Mouse (Mus musculus): Measurements from ENCODE around the gene Mapk12. TPM values are rescaled to one million over a fixed set of nuclear protein-coding genes. Genes with fewer than 3 reads are reported as not detected.

Gene Mapk12
- polyA plus RNA-seq, 1 experiment = 2.4 TPM

GRCm38 (mm10) chr15:89088607-89089247 is 51.8 kb downstream of the Mapk12 start, which contains the start of gene Selenoo:
Gene Selenoo (plus strand): TSS chr15:89089084.
- Histone ChIP-seq H3K27ac (ENCODE audit: insufficient read depth, low read depth, low read length) (peak within 1 kb of the TSS; percentile 75), H3K4me3 (ENCODE audit: low read depth, low read length) (peak within 1 kb of the TSS; percentile 89), H3K36me3 (ENCODE audit: control insufficient read depth, insufficient read depth, low read length) (peaks cover 40% of the 10 kb centered on the region), H3K4me1 (ENCODE audit: control insufficient read depth, insufficient read depth, insufficient read length, low read length) (peaks cover 2% of the 10 kb centered on the region; the same call in 1 of the 2 replicates), H3K27me3 (ENCODE audit: control insufficient read depth, insufficient read depth, low read length) (no peaks in the 10 kb centered on the region)
- TF ChIP-seq CTCF (IDR thresholded peaks at IDR 0.05; ENCODE audit: extremely low read depth, insufficient read length, insufficient replicate concordance, low read depth, low read length) (no peak), POLR2A (IDR thresholded peaks at IDR 0.05; ENCODE audit: low read depth, low read length) (peak; percentile 72)
- WGBS = under 1% methylated on average over 38 of the region's 38 CpGs

GRCm38 (mm10) chr15:89084826-89085225 is 55.7 kb downstream of the Mapk12 start:
- WGBS = 88% methylated on average over 2 of the region's 2 CpGs
- no peak overlapping the region for H3K4me3 ChIP-seq (ENCODE audit: low read depth, low read length)
- H3K27me3 ChIP-seq (ENCODE audit: control insufficient read depth, insufficient read depth, low read length) = no peaks in the 10 kb centered on the region
- TF ChIP-seq CTCF (IDR thresholded peaks at IDR 0.05; ENCODE audit: extremely low read depth, insufficient read length, insufficient replicate concordance, low read depth, low read length) (no peak), POLR2A (IDR thresholded peaks at IDR 0.05; ENCODE audit: low read depth, low read length) (no peak)
- no peaks in the 10 kb centered on the region; the same call in 1 of the 2 replicates for H3K4me1 ChIP-seq (ENCODE audit: control insufficient read depth, insufficient read depth, insufficient read length, low read length)
- peaks cover 52% of the 10 kb centered on the region for H3K36me3 ChIP-seq (ENCODE audit: control insufficient read depth, insufficient read depth, low read length)
- no peak overlapping the region for H3K27ac ChIP-seq (ENCODE audit: insufficient read depth, low read depth, low read length)

- H3K36me3 ChIP-seq (ENCODE audit: control insufficient read depth, insufficient read depth, low read length) = peaks cover 56% of the 10 kb centered on the region
- H3K4me1 ChIP-seq (ENCODE audit: control insufficient read depth, insufficient read depth, insufficient read length, low read length) = peaks cover under 1% of the 10 kb centered on the region; the same call in 1 of the 2 replicates
- H3K27ac ChIP-seq (ENCODE audit: insufficient read depth, low read depth, low read length) = no peak overlapping the region
- no peak overlapping the region for H3K4me3 ChIP-seq (ENCODE audit: low read depth, low read length)
- no peak for TF ChIP-seq CTCF (IDR thresholded peaks at IDR 0.05; ENCODE audit: extremely low read depth, insufficient read length, insufficient replicate concordance, low read depth, low read length)
- no peak for TF ChIP-seq POLR2A (IDR thresholded peaks at IDR 0.05; ENCODE audit: low read depth, low read length)
- H3K27me3 ChIP-seq (ENCODE audit: control insufficient read depth, insufficient read depth, low read length) = no peaks in the 10 kb centered on the region
- WGBS = 95% methylated on average over 1 of the region's 1 CpGs
Observed at GRCm38 (mm10) chr15:89083906-89084305, 56.6 kb downstream of the Mapk12 start.

Other genes with a start within 250 kb of the Mapk12 start
- not detected in 2 replicates for gene Ttll8, start 186.3 kb downstream of the Mapk12 start, polyA plus RNA-seq (2012; rRNA removed)
- gene Mlc1, start 161.7 kb downstream of the Mapk12 start, polyA plus RNA-seq (2012; rRNA removed) = 0.05 and 0.08 TPM in 2 replicates
- not detected in 2 replicates for gene Mov10l1, start 157.8 kb downstream of the Mapk12 start, polyA plus RNA-seq (2012; rRNA removed)
- 0.30 and 0.32 TPM in 2 replicates for gene Panx2, start 81.0 kb downstream of the Mapk12 start, polyA plus RNA-seq (2012; rRNA removed)
- gene Trabd, start 65.6 kb downstream of the Mapk12 start, polyA plus RNA-seq (2012; rRNA removed) = 81.6 and 90.9 TPM in 2 replicates
- 29.0 and 45.8 TPM in 2 replicates for gene Selenoo, start 51.6 kb downstream of the Mapk12 start, polyA plus RNA-seq (2012; rRNA removed)
- gene Tubgcp6, start 17.6 kb downstream of the Mapk12 start, polyA plus RNA-seq (2012; rRNA removed) = 21.6 and 29.0 TPM in 2 replicates
- 13.2 and 19.0 TPM in 2 replicates for gene Hdac10, start 12.0 kb downstream of the Mapk12 start, polyA plus RNA-seq (2012; rRNA removed)
- gene Mapk11, start 8.9 kb upstream of the Mapk12 start, polyA plus RNA-seq (2012; rRNA removed) = 2.3 and 3.2 TPM in 2 replicates
- gene Plxnb2, start 40.1 kb upstream of the Mapk12 start, polyA plus RNA-seq (2012; rRNA removed) = 213 and 376 TPM in 2 replicates
- 7.1 and 10.6 TPM in 2 replicates for gene Dennd6b, start 55.8 kb upstream of the Mapk12 start, polyA plus RNA-seq (2012; rRNA removed)
- gene Ppp6r2, start 70.8 kb upstream of the Mapk12 start, polyA plus RNA-seq (2012; rRNA removed) = 73.9 and 252 TPM in 2 replicates
- 123 and 189 TPM in 2 replicates for gene Sbf1, start 174.6 kb upstream of the Mapk12 start, polyA plus RNA-seq (2012; rRNA removed)
- gene Adm2, start 182.0 kb upstream of the Mapk12 start, polyA plus RNA-seq (2012; rRNA removed) = 0.98 and 5.4 TPM in 2 replicates
- gene Miox, start 193.7 kb upstream of the Mapk12 start, polyA plus RNA-seq (2012; rRNA removed) = 0.10 and 0.43 TPM in 2 replicates
- 22.8 and 33.3 TPM in 2 replicates for gene Lmf2, start 215.0 kb upstream of the Mapk12 start, polyA plus RNA-seq (2012; rRNA removed)
- 56.8 and 149 TPM in 2 replicates for gene Ncaph2, start 215.0 kb upstream of the Mapk12 start, polyA plus RNA-seq (2012; rRNA removed)
- 239 and 317 TPM in 2 replicates for gene Sco2, start 233.1 kb upstream of the Mapk12 start, polyA plus RNA-seq (2012; rRNA removed)
- 114 and 152 TPM in 2 replicates for gene Tymp, start 236.3 kb upstream of the Mapk12 start, polyA plus RNA-seq (2012; rRNA removed)
- 46.1 and 142 TPM in 2 replicates for gene Odf3b, start 238.6 kb upstream of the Mapk12 start, polyA plus RNA-seq (2012; rRNA removed)
- gene Klhdc7b, start 244.2 kb upstream of the Mapk12 start, polyA plus RNA-seq (2012; rRNA removed) = 1.1 and 1.4 TPM in 2 replicates